Mouse (Mus musculus) ES-E14 (cell line): ENCODE measurements around the gene Csnk2b. TPM values are rescaled to one million over a fixed set of nuclear protein-coding genes. Genes with fewer than 3 reads are reported as not detected.

ENCODE experiments used
- DNase-seq: peaks from one replicate; pipeline ENCODE4 v3.0.0-alpha.2; 2013; ENCODE audit warnings: low read depth, low spot score
- H3K27ac ChIP-seq: 2 replicates; pipeline ENCODE4 v1.5.1; 2012; ENCODE audit warnings: low read depth, mild to moderate bottlenecking, low read length, moderate library complexity, mixed read lengths; ENCODE audit not compliant: poor library complexity, insufficient read depth, severe bottlenecking
- H3K36me3 ChIP-seq: 2 replicates; pipeline ENCODE4 v1.6.1; 2012; ENCODE audit warnings: mild to moderate bottlenecking, low read length, moderate library complexity, mixed read lengths; ENCODE audit not compliant: control insufficient read depth, poor library complexity, insufficient read depth, severe bottlenecking
- H3K4me1 ChIP-seq, 2 experiments: fragments of 150-350 bp in 1 of 2; sonication (generic) in 1 of 2; 2 replicates each; pipeline ENCODE4 v1.6.1; 2012; ENCODE audit warnings: low read length in 2 of 2, mild to moderate bottlenecking in 1 of 2, mixed read lengths in 1 of 2; ENCODE audit not compliant: control insufficient read depth in 2 of 2, insufficient read depth in 2 of 2, poor library complexity in 1 of 2
- H3K4me3 ChIP-seq, 2 experiments: fragments of 150-350 bp in 1 of 2; sonication (generic) in 1 of 2; 2 replicates each; pipeline ENCODE4 v1.5.1; 2012; ENCODE audit warnings: low read length in 2 of 2, low read depth in 1 of 2, mild to moderate bottlenecking in 1 of 2, mixed read lengths in 1 of 2; ENCODE audit not compliant: insufficient read depth in 1 of 2, poor library complexity in 1 of 2, severe bottlenecking in 1 of 2
- H3K9ac ChIP-seq: 2 replicates; pipeline ENCODE4 v1.6.1; 2012; ENCODE audit warnings: low read depth, mild to moderate bottlenecking, low read length, mixed read lengths; ENCODE audit not compliant: poor library complexity, insufficient read depth, severe bottlenecking
- H3K9me3 ChIP-seq: fragments of 150-350 bp; sonication (generic); 2 replicates; pipeline ENCODE4 v1.6.1; 2012; ENCODE audit warnings: low read depth, mild to moderate bottlenecking, low read length; ENCODE audit not compliant: control insufficient read depth, insufficient read depth
- CHD2 ChIP-seq: IDR thresholded peaks from 2 replicates; pipeline ENCODE4 v1.6.1; 2014; ENCODE audit warnings: mild to moderate bottlenecking, low read depth, low read length, inconsistent platforms
- HCFC1 ChIP-seq: IDR thresholded peaks from 2 replicates; pipeline ENCODE4 v1.6.1; 2012; ENCODE audit warnings: low read length, inconsistent platforms, borderline replicate concordance; ENCODE audit not compliant: insufficient read depth
- MAFK ChIP-seq: IDR thresholded peaks from 2 replicates; pipeline ENCODE4 v1.6.1; 2014; ENCODE audit warnings: mild to moderate bottlenecking, low read depth, low read length, inconsistent platforms; ENCODE audit not compliant: insufficient read depth
- ZC3H11A ChIP-seq: IDR thresholded peaks from 2 replicates; pipeline ENCODE4 v1.6.1; 2012; ENCODE audit warnings: low read depth, mild to moderate bottlenecking, inconsistent platforms, low read length, borderline replicate concordance
- ZNF384 ChIP-seq: IDR thresholded peaks from 2 replicates; pipeline ENCODE4 v1.6.1; 2012; ENCODE audit warnings: low read depth, low read length, inconsistent platforms
- in situ Hi-C, 2 experiments: fragments of 600-800 bp; cut with MboI; formaldehyde crosslinking; loops; one replicate each; pipeline ENCODE4 v1.15.1; 2025; ENCODE audit warnings: low sequenced_read_pairs in 2 of 2, inconsistent platforms in 1 of 2; ENCODE audit not compliant: unreplicated experiment in 2 of 2
- total RNA-seq: library from RNA; depleted of rRNA; stranded (reverse); fragments of 300-350 nt; gene quantifications from 2 replicates; pipeline ENCODE4 v1.2.3, GENCODE M21; 2012

Csnk2b gene
- total RNA-seq, 1 experiment = 98.6 TPM

DNA sequence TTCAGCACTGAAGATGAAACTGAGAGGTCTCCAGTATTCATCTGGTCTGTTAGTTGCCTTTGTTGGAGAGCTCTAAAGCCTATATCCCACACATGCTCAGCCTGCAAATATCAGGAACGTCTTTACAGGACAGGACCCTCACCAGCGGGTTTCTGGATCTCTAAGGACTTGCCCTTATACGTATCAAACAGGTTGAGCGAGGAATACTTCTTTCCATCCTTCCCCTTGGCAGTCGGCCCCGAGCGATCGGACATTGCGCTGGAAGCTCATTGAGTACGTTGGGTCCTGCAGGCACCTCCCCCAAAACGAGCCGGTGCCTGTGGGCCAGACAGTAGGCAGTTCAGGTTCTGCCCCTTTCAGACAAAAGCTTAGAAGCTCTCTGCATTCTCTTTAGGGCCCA is 40.9 kb upstream of the Csnk2b start:
- DNase-seq = no peak
- peak overlapping the region; percentile 53; the same call in 1 of the 2 replicates for H3K9ac ChIP-seq
- no peak overlapping the region for H3K27ac ChIP-seq
- in situ Hi-C loops = no loop called here
- peaks cover 51% of the 10 kb centered on the region for H3K36me3 ChIP-seq
- peaks cover 0 to 10% of the 10 kb centered on the region in 2 experiments; a peak in 1 of 4 replicates for H3K4me1 ChIP-seq
- H3K4me3 ChIP-seq = peak overlapping the region; percentile 98 to 99
- TF ChIP-seq ZNF384 (no peak), CHD2 (no peak), ZC3H11A (no peak), HCFC1 (no peak), MAFK (no peak)
- H3K9me3 ChIP-seq = no peaks in the 10 kb centered on the region

DNA sequence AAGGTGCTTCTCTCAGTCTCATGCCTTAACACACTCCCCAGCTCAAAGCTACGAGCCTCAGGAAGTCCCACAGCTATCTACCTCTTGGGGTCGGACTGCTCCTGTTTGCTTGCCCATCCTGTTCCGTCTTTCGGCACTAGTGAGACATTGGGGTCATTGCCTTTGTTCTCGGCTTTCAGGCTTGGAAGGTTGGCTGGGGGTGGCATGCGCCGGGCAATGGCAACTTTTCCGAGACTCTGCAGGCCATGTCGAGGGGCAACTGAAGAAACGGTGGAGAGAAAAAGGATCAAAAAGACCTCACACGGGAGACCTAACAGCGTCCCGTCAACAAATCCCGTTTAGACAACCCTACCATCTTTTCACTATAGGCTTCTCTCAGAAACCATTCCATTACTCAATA is 40.3 kb upstream of the Csnk2b start:
- TF ChIP-seq MAFK (no peak), CHD2 (no peak), HCFC1 (no peak), ZNF384 (no peak), ZC3H11A (no peak)
- no peak overlapping the region for H3K27ac ChIP-seq

DNA sequence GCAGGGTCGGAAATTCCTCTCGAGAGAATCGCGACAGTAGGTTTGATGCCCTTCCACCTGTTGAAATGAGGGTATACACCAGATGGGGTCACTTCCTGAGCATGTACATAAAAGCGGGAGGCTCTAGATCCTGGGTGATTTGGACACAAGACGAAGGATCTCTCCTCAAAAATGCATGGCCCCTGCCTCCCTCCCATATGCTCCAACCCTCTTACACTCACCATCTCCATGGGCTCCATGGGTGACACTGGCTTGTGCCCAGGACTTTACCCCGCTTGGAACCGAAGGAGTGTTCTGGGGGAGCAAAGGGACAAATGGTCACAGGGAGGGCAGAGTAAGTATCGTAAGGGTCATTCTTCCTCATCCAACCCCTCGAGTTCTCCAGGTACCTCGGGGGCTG is 39.6 kb upstream of the Csnk2b start:
- no peak for DNase-seq
- in situ Hi-C loops = no loop called here
- TF ChIP-seq CHD2 (no peak), ZC3H11A (no peak), HCFC1 (no peak), ZNF384 (no peak), MAFK (no peak)
- Histone ChIP-seq H3K9me3 (no peaks in the 10 kb centered on the region), H3K27ac (no peak overlapping the region), H3K4me3 (peak overlapping the region in 1 of 2 experiments; percentile 98; a peak in 1 of 4 replicates), H3K4me1 (peaks cover 0 to 9% of the 10 kb centered on the region in 2 experiments; a peak in 1 of 4 replicates), H3K36me3 (peaks cover 64% of the 10 kb centered on the region), H3K9ac (peak overlapping the region; percentile 25; the same call in 1 of the 2 replicates)

More for the DNA sequence above, 40.3 kb upstream of the Csnk2b start:
- Histone ChIP-seq H3K9ac (peak overlapping the region; percentile 53; the same call in 1 of the 2 replicates), H3K4me1 (peaks cover 0 to 10% of the 10 kb centered on the region in 2 experiments; a peak in 1 of 4 replicates), H3K9me3 (no peaks in the 10 kb centered on the region), H3K4me3 (peak overlapping the region; percentile 98 to 99; a peak in 2 of 4 replicates), H3K36me3 (peaks cover 57% of the 10 kb centered on the region)
- DNase-seq = no peak
- in situ Hi-C loops = no loop called here

DNA sequence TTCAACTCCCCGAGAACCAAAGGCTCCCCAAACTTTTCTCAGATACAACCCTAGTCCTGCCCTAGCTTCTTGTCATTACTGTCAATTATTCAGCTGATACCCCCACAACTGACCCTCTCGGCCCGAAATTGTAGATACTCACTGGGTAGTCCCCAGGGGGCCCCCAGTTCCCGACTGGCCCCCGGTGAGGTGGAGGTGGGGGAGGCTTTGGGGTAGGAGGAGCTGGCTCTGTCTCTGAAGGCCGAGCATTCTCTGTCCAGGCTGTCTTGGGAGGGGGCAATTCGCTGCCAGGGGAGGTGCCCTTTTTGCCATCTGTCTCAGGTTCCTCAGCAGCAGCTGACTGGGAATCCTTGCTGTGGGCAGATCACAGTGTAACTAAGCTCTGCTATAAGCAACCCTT is 37.8 kb upstream of the Csnk2b start:
- in situ Hi-C loops = no loop called here
- no peak for DNase-seq
- H3K36me3 ChIP-seq = peaks cover 82% of the 10 kb centered on the region
- no peak overlapping the region for H3K27ac ChIP-seq
- no peak overlapping the region for H3K4me3 ChIP-seq
- no peaks in the 10 kb centered on the region for H3K9me3 ChIP-seq
- TF ChIP-seq MAFK (no peak), ZNF384 (no peak), ZC3H11A (no peak), HCFC1 (no peak), CHD2 (no peak)
- H3K9ac ChIP-seq = no peak overlapping the region
- peaks cover 0 to 11% of the 10 kb centered on the region in 2 experiments; a peak in 1 of 4 replicates for H3K4me1 ChIP-seq

DNA sequence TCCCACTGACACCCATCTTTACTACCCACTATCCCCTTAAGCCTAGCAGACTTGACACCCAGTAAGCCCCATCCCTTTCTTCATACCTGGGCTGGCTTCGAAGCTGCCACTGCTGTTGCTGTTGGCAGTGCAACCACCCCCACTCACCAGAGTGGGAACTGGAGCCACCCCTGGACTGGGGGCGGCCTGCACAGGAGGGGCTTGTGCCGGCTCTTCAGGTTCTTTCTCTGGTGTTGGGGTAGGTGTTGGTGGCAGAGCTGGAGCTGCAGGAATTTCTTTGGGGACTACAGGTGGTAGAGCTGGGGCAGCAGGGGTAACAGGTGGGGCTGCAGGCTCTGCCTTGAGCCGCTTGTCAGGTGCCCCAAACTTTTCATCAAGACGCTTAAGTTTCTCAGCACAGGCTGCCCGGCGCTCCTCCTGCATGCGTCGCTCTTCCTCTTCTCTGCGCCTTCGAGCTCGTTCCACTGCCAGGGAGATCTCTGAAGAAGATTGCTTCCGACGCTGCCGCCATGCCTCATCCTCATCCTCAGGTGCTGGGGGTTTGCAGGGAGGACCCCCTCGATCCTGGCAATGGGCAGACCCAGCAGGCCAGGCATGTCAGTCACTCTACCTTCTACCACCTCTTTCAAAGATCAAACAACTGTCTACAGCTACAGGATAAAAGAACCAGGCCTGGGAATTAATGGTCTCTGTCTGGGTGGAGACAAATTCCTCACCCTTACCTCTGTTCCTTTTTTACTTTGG is 37.2 kb upstream of the Csnk2b start:
- H3K27ac ChIP-seq = no peak overlapping the region
- H3K9ac ChIP-seq = no peak overlapping the region
- H3K36me3 ChIP-seq = peaks cover 88% of the 10 kb centered on the region
- no peak overlapping the region for H3K4me3 ChIP-seq
- H3K4me1 ChIP-seq = peaks cover 0 to 11% of the 10 kb centered on the region in 2 experiments; a peak in 1 of 4 replicates
- TF ChIP-seq CHD2 (no peak), ZC3H11A (no peak), ZNF384 (no peak), HCFC1 (no peak), MAFK (no peak)
- no peaks in the 10 kb centered on the region for H3K9me3 ChIP-seq
- in situ Hi-C loops = no loop called here
- DNase-seq = no peak
